Mouse (Mus musculus): ENCODE results near the gene Paox.

Gene Paox

DNA sequence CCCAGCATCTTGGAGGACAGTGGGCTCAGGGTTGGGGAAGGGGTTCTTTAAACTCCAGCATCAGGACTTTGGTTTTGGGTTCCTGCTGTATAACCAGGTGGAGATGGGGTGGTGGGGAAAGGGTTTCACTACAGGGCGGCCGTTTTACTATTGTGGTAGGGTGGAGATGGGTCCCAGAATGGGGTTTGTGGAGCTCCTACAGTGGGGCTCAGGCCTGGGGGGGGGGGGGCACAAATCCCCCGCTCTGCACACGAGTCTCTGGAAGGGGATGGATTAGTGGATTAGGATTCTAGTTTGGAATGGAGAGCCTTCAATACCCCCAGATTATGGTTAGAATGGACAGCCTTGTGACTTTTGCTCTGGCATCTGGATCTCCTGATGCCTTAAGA, 38.2 kb downstream of the Paox start:
- in situ Hi-C loops (cut with MboI; ENCODE audit: unreplicated experiment in 2 of 2): loop anchor here (10.0 to 25.0 kb wide), 2 partner anchors 179 to 633 kb away; partner anchors contain the start of genes 6430531B16Rik (in 1 of the 2) and Syce1 (in 1 of the 2)

DNA sequence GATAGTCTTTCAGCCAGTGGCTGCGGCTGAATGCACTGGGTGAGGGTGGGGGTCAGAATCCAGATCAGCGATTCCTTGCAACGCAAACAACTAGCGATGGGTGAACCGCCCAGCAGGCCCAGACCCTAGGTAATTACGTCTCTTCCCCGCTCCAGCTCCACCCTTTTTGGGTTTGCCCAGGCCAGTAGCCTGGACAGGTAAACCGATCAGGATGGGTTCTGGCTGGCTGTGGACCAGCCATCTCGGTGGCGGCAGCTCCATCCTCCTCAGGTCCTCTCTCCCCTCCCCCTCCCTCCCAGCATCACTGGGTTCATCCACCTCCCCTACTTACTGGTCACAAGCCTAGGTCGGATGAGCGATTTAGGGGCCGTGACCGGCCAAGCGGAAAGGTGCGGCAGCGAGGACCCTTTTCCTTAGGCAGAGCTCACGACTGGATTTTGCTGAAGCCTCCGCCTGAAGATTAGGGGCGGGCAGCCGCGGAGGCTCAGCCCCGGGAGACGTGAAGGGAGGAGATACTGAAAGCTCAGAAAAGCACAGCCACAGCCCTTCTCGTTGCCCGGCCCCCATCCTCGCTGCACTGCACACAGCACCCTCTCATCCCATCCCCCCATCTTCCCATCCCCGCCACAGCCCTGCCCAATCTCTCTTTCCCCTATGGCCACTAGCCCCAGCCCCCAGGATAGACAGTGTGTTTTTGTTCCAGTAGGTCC, 38.8 kb downstream of the Paox start, which contains the start of gene Sprn:
TSS of gene Sprn (minus strand) at position 660 of the 710 bp plus-strand sequence.
- in situ Hi-C loops (cut with MboI; ENCODE audit: unreplicated experiment in 2 of 2): loop anchor here (10.0 to 25.0 kb wide), 2 partner anchors 180 to 633 kb away; partner anchors contain the start of genes 6430531B16Rik (in 1 of the 2) and Syce1 (in 1 of the 2)

DNA sequence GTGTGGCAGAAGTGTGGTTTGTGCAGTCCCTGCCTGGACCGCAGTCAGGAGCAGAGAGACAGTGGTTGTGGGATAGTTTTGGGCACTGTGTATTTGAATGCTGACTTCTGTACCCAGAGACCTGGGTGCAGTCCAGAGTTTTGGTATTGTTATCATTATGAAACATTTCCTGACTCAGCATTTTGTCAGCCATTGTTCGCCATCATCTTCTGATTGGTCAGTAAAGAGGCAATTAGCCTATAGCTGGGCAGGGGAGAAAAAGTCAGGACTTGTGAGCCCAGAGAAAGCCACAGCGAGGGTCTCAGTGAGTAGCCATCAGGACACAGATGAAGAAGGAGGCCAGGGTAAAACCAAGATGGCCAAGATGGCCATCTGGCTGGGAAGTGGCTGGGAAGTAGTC, 44.8 kb downstream of the Paox start:
- in situ Hi-C loops (cut with MboI; ENCODE audit: unreplicated experiment in 2 of 2): loop anchor here in 1 of 2 experiments (25.0 kb wide), 1 partner anchor 627 kb away; the partner anchor contains the start of gene Syce1

DNA sequence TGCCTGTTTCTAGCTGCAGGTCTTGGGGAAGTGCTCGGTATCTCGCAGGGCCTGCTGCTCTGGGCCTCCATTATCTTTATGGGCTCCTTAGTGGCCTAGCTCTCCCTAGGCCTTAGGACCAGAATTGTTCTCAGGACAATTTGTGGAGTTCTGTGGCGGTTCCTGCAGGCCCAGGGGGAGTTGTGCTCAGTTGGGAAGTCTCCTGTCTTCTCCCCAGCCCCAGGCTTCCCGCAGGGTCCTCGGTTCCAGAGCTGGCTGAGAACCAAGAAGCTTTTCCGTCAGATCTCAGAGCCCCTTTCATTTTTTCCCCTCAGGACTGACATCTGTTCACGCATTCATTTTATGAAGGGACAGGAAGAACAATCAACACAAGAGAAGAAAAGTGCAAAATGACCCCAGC, 49.1 kb downstream of the Paox start, which contains the start of gene Olfr522:
TSS of gene Olfr522 (minus strand) at position 101 of the 400 bp plus-strand sequence.
- in situ Hi-C loops (cut with MboI; ENCODE audit: unreplicated experiment in 2 of 2): loop anchor here in 1 of 2 experiments (25.0 kb wide), 1 partner anchor 623 kb away; the partner anchor contains the start of gene Syce1

DNA sequence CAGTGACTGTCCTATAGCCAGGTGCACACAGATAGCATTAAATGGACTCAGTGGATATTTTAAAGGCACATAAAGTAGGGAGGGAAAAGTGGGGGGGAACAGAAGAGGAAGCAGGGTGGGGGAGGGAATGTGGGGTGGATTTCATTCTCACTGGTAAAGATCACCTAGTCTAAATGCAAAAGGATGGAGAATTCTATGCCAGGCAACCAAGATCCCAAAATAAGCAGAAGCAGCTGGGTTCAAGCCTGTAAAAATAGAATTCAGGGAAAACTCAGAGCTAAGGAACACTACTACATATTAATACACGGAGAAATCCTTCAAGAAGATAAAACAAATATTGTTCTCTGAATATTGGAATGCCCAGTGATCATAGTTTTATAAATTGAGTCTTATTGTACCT, 52.4 kb downstream of the Paox start:
- in situ Hi-C loops (cut with MboI; ENCODE audit: unreplicated experiment in 2 of 2): loop anchor here in 1 of 2 experiments (25.0 kb wide), 1 partner anchor 619 kb away; the partner anchor contains the start of gene Syce1

DNA sequence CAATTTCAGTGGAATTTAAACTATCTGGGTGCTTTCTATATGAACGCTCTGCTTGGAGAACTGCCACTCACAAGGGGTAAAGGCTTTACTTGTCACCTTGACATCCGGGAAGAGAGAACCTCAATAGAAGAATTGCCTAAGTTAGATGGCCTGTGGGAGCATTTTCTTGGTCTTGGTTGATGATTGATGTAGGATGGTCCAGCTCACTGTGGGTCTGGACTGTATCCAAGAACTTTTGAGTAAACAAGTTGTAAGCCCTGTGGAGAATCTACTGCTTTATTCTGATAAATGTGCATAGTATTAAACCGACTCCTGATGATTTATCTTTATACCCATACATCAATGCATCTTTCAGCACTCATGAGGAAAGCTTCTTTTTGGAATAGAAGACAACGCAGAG, 53.8 kb downstream of the Paox start:
- in situ Hi-C loops (cut with MboI; ENCODE audit: unreplicated experiment in 2 of 2): loop anchor here in 1 of 2 experiments (25.0 kb wide), 1 partner anchor 618 kb away; the partner anchor contains the start of gene Syce1

DNA sequence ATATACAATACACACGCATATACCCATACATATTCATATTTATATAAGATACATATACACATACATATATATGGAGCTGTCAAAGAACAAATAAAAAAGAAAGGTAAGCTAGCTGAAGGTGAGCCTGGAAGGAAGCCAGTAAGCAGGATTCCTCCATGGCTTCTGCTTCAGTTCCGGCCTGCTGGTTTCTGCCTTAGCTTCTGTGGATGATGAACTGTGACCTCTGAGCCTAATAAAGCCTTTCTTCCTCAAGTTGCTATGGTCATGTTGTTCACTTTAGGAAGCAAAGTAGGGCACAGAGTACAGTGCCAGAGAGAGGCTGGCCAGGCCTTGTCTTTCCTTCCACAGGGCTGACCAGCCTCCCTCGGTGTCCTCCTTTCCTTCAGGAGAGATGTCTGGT, 55.3 kb downstream of the Paox start:
- in situ Hi-C loops (cut with MboI; ENCODE audit: unreplicated experiment in 2 of 2): loop anchor here in 1 of 2 experiments (25.0 kb wide), 1 partner anchor 616 kb away; the partner anchor contains the start of gene Syce1

DNA sequence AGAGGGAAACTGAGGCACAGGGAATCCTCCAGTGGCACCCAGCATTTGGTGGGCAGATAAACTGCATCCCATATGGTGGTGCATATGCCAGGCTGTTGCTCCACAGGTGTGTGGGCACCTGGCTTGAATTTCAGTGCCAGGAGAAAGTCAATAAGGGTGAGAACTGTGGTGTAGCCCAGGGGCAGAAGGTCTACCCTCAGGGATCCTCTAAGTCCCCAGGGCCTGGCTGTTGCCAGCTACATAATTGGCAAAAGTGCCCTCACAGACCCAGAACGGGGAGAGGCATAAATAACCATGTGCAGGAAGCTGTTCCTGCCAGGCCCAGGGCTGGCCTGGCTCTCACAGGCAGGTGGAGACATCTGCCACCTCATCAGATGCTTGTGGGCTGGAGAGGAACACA, 57.3 kb downstream of the Paox start, which contains the start of gene Olfr523:
TSS of gene Olfr523 (plus strand) at position 282 of the 400 bp plus-strand sequence.
- in situ Hi-C loops (cut with MboI; ENCODE audit: unreplicated experiment in 2 of 2): loop anchor here in 1 of 2 experiments (25.0 kb wide), 1 partner anchor 614 kb away; the partner anchor contains the start of gene Syce1

DNA sequence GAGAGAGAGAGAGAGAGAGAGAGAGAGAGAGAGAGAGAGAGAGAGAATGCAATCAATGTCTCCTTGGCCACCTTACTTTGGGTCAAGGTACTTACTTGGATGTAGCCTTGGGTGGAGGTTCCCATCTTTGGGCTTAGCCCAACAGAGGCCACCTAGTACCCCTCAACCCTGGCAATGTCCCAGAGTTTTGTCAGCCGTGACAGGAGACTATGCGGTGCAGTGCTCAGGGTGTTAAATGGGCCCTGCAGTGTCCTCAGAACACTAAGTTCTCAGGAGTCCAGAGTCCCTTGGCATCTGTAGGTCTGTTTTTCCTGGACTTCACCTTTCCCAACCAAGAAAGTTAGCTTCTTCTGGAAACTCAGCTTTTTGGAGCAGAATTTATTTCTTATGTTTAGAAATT, 63.6 kb downstream of the Paox start:
- in situ Hi-C loops (cut with MboI; ENCODE audit: unreplicated experiment in 2 of 2): no loop called here

DNA sequence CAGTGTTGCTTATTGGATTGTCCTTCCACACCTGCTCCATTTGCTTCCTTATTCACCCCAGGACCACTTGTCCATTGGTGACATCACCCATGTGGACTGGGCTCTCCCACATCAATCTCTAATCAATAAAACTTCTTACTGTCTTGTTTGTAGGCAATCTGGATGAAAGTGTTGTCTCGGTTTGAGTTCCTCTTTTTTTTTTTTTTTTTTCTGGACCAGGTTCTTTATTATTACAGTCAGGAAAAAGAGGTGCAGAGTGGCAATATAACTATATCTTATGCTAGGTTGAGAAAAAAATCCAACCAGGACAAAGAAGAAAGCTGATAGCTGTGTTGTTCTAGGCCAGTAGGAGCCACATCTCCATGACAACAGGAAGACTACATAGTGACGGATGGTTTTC, 65.1 kb downstream of the Paox start:
- in situ Hi-C loops (cut with MboI; ENCODE audit: unreplicated experiment in 2 of 2): no loop called here

DNA sequence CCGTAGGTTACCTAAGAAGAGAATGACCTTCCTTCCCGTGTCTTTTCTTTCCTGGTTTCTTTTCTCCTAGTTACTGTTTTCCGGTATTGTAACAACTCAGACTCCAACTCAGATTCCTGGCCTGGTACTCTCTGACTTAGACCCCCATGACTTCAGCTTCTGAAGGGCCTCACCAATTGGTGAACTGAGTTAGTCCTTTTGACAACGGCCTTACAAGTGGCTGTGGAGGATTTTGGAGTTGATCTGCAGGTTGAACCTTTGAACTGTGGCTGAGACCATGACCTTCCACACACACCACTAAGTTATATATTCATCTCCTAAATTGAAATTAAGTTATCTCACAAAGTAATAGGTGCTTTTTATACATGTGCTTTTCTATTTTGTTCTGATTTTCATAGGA, 68.6 kb downstream of the Paox start:
- in situ Hi-C loops (cut with MboI; ENCODE audit: unreplicated experiment in 2 of 2): no loop called here
